Mouse (Mus musculus) liver, adult 10 weeks (tissue): Measurements from ENCODE around the gene Rock2. TPM values are rescaled to one million over a fixed set of nuclear protein-coding genes. Genes with fewer than 3 reads are reported as not detected.

Experiments used
- polyA plus RNA-seq: library from polyadenylated mRNA; stranded (reverse); fragments of 350-450 nt; fragmentation: Illumina TruSeq; extraction: RNeasy Lipid Tissue Mini Kit (QIAGEN cat#74804); gene quantifications from one replicate; pipeline ENCODE4 v1.2.3, GENCODE M21; 2014; ENCODE audit warnings: low read depth, low replicate concordance

The Rock2 gene
- polyA plus RNA-seq = 16.5 TPM

GRCm38 (mm10) chr12:16894396-16895220 lies at the start of gene Rock2:
TSS of gene Rock2 (plus strand) at chr12:16894895.

DNA sequence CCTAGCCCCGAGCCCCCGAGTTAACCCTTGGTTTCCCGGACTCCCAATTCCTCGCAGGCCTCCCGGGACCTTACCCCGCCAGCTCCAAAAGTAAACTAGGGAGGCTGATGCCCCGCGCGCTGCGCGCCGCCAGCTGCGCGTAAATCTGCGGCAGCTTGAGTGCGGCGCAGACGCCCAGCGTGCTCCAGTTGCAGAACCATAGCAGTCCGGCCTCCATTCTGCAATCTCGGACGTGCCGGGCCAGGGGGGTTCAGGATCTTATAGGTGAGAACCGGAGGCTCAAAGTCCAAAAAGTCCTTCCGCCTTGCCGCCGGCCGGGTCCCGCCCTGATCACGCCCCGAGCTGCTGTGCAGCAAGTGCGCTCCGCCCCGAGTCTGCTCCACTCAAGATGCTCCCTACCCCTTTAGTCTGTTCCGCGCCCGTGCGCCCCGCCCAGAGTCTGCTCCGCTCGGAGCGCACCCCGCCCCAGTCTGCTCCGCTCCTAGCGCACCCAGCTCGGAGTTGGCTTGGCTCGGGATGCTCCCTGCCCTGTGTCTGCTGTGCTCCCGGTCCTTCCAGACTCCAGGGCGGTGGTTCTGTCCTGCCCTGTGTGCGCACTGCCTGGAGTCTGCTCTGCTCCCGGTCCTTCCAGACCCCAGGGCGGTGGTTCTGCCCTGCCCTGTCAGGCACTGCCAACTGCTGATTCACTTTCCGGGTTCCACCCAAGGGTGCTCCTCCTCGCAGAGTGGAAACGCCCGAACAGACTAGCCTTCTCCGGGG lies 105.2 kb downstream of the Rock2 start, which contains the start of gene Pqlc3:
Pqlc3 (minus strand) TSS at position 670 of the 759 bp plus-strand sequence.

DNA sequence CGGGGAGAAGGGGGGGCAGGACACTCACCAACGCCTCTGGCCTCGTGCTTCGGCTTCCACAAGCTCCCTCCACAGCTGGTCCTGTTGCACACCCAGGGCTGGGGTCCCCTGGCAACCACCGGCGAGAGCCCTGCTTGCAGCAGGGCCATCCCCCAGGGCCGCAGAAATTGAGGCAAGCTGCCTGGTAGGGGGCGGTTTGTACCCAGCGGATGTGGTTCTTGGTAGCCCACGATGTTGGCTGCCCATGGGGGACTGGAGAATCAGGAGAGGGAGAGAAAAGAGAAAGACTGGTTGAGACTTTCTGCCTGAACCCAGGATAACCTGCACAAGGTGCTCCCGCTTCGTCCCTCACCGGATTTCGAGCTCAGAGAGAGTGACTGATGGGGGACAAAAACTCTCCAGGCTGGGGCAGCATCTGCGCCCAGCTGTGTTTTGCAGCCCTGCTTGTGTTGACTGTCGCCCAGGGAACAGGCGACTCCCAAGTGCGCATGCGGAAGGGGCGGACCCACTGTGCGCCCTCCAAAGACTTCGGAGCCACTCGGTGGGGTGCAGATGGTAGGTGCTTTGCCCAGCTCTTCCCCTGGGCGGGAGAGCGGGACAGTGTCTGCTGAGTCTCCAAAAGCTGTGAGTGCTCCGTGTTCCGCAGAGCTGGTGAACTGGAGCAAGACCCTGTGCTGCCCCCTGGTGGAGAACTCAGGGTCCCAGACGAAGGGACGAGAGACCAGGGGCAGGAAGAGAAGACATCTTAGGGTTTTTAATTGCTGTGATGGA lies 116.6 kb downstream of the Rock2 start, which contains the start of gene 2410004P03Rik:
2410004P03Rik (minus strand) TSS at position 628 of the 771 bp plus-strand sequence.

Other genes with a start within 250 kb of the Rock2 start
- not detected for gene Ntsr2, start 241.5 kb upstream of the Rock2 start, polyA plus RNA-seq
- gene Greb1, start 94.0 kb upstream of the Rock2 start, polyA plus RNA-seq = not detected
- gene E2f6, start 83.9 kb upstream of the Rock2 start, polyA plus RNA-seq = 17.6 TPM
- gene Pqlc3, start 105.5 kb downstream of the Rock2 start, polyA plus RNA-seq = 0.77 TPM
- gene 2410004P03Rik, start 116.8 kb downstream of the Rock2 start, polyA plus RNA-seq = not detected